Mouse (Mus musculus): ENCODE measurements around the gene Emsy.

DNA sequence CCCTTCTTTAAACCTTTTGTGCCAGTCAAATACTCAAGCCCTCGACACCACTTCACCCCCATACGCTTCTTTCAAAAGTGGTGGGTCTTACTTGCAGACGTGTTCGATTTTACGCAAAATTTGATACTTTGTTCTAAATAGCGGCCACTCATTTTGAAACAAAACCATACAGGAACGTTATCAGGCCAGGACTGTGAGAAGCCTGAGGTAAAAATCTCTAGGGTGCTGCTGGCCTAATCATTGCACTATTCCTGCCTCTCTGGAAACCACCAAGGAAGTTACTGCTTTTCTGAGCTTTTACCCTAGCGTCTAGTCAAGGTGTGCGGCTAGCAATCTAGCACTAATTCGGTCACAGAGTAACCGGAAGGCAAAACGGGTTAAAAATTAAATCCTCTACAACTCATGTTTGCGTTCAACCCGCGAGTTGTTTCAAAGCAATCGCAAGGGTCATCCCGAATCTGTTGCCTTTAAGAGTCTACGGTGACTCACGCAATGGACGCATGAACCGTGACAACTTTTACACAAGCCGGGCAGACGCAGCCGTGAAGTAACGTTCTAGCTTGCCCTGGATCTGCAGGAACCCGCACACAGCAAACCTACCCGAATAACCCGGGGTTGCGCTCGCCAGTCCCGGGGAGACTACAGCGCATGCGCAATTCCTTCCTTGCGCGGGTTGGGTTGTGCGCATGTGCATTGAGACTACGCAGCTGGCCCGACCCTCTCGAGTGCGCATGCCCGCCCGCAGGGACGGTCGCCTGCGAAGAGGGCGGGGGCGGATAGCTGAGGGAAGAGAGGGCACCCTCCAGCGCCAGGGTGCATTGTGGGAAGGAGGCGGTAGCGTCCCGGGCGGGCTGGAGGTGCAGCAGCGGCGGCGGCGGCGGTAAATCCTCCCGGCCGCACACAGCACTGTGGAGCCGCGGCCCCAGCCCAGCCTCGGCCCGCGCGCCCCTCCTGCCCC, 46.0 kb upstream of the Emsy start, which contains the start of gene Thap12:
- TF ChIP-seq CTCF (IDR thresholded peaks at IDR 0.05; ENCODE audit: low read depth) (peak; percentile 61), EP300 (IDR thresholded peaks at IDR 0.05; ENCODE audit: low read depth) (no peak)
